Mouse (Mus musculus) urinary bladder, postnatal 25 days (tissue): Measurements from ENCODE around the gene Hmx1.

Experiments used
- DNase-seq: peaks from one replicate; pipeline ENCODE4 v3.0.0; 2022; ENCODE audit warnings: low spot score

The Hmx1 gene

GRCm38 (mm10) chr5:35388491-35389111 is at the start of gene Hmx1:
Gene Hmx1 (plus strand): TSS chr5:35389108.
- no peak for DNase-seq

GRCm38 (mm10) chr5:35345084-35345483 is 43.8 kb upstream of the Hmx1 start:
- no peak for DNase-seq

- peak; percentile 63 for DNase-seq
Observed at GRCm38 (mm10) chr5:35348794-35349193, 40.1 kb upstream of the Hmx1 start.

GRCm38 (mm10) chr5:35357544-35358440 is 31.1 kb upstream of the Hmx1 start:
- no peak for DNase-seq

- DNase-seq = peak; percentile 96
Observed at GRCm38 (mm10) chr5:35361570-35362284, 27.2 kb upstream of the Hmx1 start.

- no peak for DNase-seq
Observed at GRCm38 (mm10) chr5:35366241-35367032, 22.5 kb upstream of the Hmx1 start.

GRCm38 (mm10) chr5:35368916-35369315 is 20.0 kb upstream of the Hmx1 start:
- no peak for DNase-seq

- no peak for DNase-seq
Observed at GRCm38 (mm10) chr5:35379066-35379465, 9.8 kb upstream of the Hmx1 start.

GRCm38 (mm10) chr5:35379815-35380214 is 9.1 kb upstream of the Hmx1 start:
- DNase-seq = peak; percentile 22

- no peak for DNase-seq
Observed at GRCm38 (mm10) chr5:35387834-35388490, 946 bp upstream of the Hmx1 start.

- no peak for DNase-seq
Observed at GRCm38 (mm10) chr5:35389441-35389840, 533 bp downstream of the Hmx1 start.

- no peak for DNase-seq
Observed at GRCm38 (mm10) chr5:35389915-35390314, 1.0 kb downstream of the Hmx1 start.

- no peak for DNase-seq
Observed at GRCm38 (mm10) chr5:35390848-35391655, 2.1 kb downstream of the Hmx1 start.

GRCm38 (mm10) chr5:35391656-35392333 is 2.9 kb downstream of the Hmx1 start:
- no peak for DNase-seq

GRCm38 (mm10) chr5:35392334-35392695 is 3.4 kb downstream of the Hmx1 start:
- no peak for DNase-seq

- DNase-seq = no peak
Observed at GRCm38 (mm10) chr5:35395566-35396440, 6.9 kb downstream of the Hmx1 start.

GRCm38 (mm10) chr5:35396976-35397641 is 8.2 kb downstream of the Hmx1 start:
- DNase-seq = no peak

- DNase-seq = no peak
Observed at GRCm38 (mm10) chr5:35397642-35398309, 8.9 kb downstream of the Hmx1 start.
